Mouse (Mus musculus) embryonic facial prominence, embryonic 13.5 days (tissue): ENCODE measurements around the gene Myl4. TPM values are rescaled to one million over a fixed set of nuclear protein-coding genes. Genes with fewer than 3 reads are reported as not detected.
"Not testable (repeated sequence)": the region's sequence is repeated elsewhere in the genome, so short reads cannot be mapped to it uniquely, and the experiment has no call there.

Source experiments
- ATAC-seq: fragments of 200-750 bp; cut with Nextera tagmentation; 2 replicates; pipeline ENCODE4 v1.8.0; 2017; ENCODE audit warnings: low read depth; ENCODE audit not compliant: insufficient number of reproducible peaks, insufficient read depth, low FRiP score, low TSS enrichment
- H3K27ac ChIP-seq: fragments of 300-500 bp; sonication (generic); 2 replicates; pipeline ENCODE4 v1.5.1; 2015; ENCODE audit warnings: moderate library complexity, mild to moderate bottlenecking, inconsistent platforms
- H3K27me3 ChIP-seq: fragments of 300-500 bp; sonication (generic); 2 replicates; pipeline ENCODE4 v1.6.1; 2015; ENCODE audit warnings: mild to moderate bottlenecking, inconsistent platforms
- H3K36me3 ChIP-seq: fragments of 300-500 bp; sonication (generic); 2 replicates; pipeline ENCODE4 v1.6.1; 2015; ENCODE audit warnings: mild to moderate bottlenecking, inconsistent platforms
- H3K4me1 ChIP-seq: fragments of 300-500 bp; sonication (generic); 2 replicates; pipeline ENCODE4 v1.6.1; 2015; ENCODE audit warnings: inconsistent platforms
- H3K4me2 ChIP-seq: fragments of 300-500 bp; sonication (generic); 2 replicates; pipeline ENCODE4 v1.6.1; 2015; ENCODE audit warnings: moderate library complexity, mild to moderate bottlenecking, inconsistent platforms
- H3K4me3 ChIP-seq: fragments of 300-500 bp; sonication (generic); 2 replicates; pipeline ENCODE4 v1.5.1; 2015; ENCODE audit warnings: mild to moderate bottlenecking, inconsistent platforms
- H3K9ac ChIP-seq: fragments of 300-500 bp; sonication (generic); 2 replicates; pipeline ENCODE4 v1.6.1; 2015; ENCODE audit warnings: mild to moderate bottlenecking, inconsistent platforms
- H3K9me3 ChIP-seq: fragments of 300-500 bp; sonication (generic); 2 replicates; pipeline ENCODE4 v1.6.1; 2016; ENCODE audit warnings: inconsistent platforms
- WGBS: fragments of 180-500 bp; shearing (Covaris S2); methylation state at CpG from one replicate; pipeline ENCODE4 v1.1.7; 2015; ENCODE audit warnings: mixed read lengths; 5-methylcytosine and 5-hydroxymethylcytosine counted together
- polyA plus RNA-seq: library from polyadenylated mRNA; unstranded; fragments of >200 nt; fragmentation: Nextera tagmentation; extraction: Ambion mirVana; gene quantifications from 2 replicates; pipeline ENCODE4 v1.2.1, GENCODE M21; 2015

Gene Myl4
- polyA plus RNA-seq, 1 experiment from 2014 or later: 18.0 TPM

- H3K36me3 ChIP-seq, H3K4me1 ChIP-seq, H3K27ac ChIP-seq, H3K9me3 ChIP-seq, ATAC-seq: not testable (repeated sequence)
- H3K4me2 ChIP-seq: peak overlapping the region; percentile 67
- H3K4me3 ChIP-seq: peak overlapping the region; percentile 40
- H3K27me3 ChIP-seq: peaks cover 28% of the 10 kb centered on the region
- H3K9ac ChIP-seq: peak overlapping the region; percentile 62
- 4% methylated on average over 28 of the region's 28 CpGs for WGBS
Observed at GRCm38 (mm10) chr11:104571373-104571772, 20.9 kb downstream of the Myl4 start.

GRCm38 (mm10) chr11:104572091-104572490 is 21.6 kb downstream of the Myl4 start:
- Histone ChIP-seq H3K4me2 (no peak overlapping the region), H3K27ac (no peak overlapping the region), H3K9me3 (no peaks in the 10 kb centered on the region), H3K4me3 (no peak overlapping the region), H3K9ac (no peak overlapping the region), H3K4me1 (no peaks in the 10 kb centered on the region), H3K27me3 (peaks cover 32% of the 10 kb centered on the region), H3K36me3 (no peaks in the 10 kb centered on the region)
- 53% methylated on average over 7 of the region's 7 CpGs for WGBS
- no peak for ATAC-seq

GRCm38 (mm10) chr11:104572566-104572965 is 22.1 kb downstream of the Myl4 start:
- H3K9ac ChIP-seq: no peak overlapping the region
- no peaks in the 10 kb centered on the region for H3K36me3 ChIP-seq
- 58% methylated on average over 2 of the region's 2 CpGs for WGBS
- no peaks in the 10 kb centered on the region for H3K9me3 ChIP-seq
- H3K27me3 ChIP-seq: peaks cover 34% of the 10 kb centered on the region
- H3K27ac ChIP-seq: no peak overlapping the region
- H3K4me1 ChIP-seq: no peaks in the 10 kb centered on the region
- ATAC-seq: no peak
- H3K4me2 ChIP-seq: no peak overlapping the region
- H3K4me3 ChIP-seq: no peak overlapping the region

- no peak overlapping the region for H3K4me3 ChIP-seq
- WGBS: 39% methylated on average over 10 of the region's 10 CpGs
- H3K9me3 ChIP-seq: no peaks in the 10 kb centered on the region
- H3K4me1 ChIP-seq: peaks cover 7% of the 10 kb centered on the region
- no peak overlapping the region for H3K27ac ChIP-seq
- H3K27me3 ChIP-seq: peaks cover 20% of the 10 kb centered on the region
- no peak overlapping the region for H3K4me2 ChIP-seq
- no peaks in the 10 kb centered on the region for H3K36me3 ChIP-seq
- no peak overlapping the region for H3K9ac ChIP-seq
- ATAC-seq: no peak
Observed at GRCm38 (mm10) chr11:104576772-104577612, 26.5 kb downstream of the Myl4 start.

GRCm38 (mm10) chr11:104578074-104578473 is 27.6 kb downstream of the Myl4 start:
- Histone ChIP-seq H3K36me3 (no peaks in the 10 kb centered on the region), H3K4me3 (no peak overlapping the region), H3K4me1 (peaks cover 11% of the 10 kb centered on the region), H3K27ac (no peak overlapping the region), H3K27me3 (peaks cover 10% of the 10 kb centered on the region), H3K4me2 (no peak overlapping the region), H3K9me3 (no peaks in the 10 kb centered on the region), H3K9ac (no peak overlapping the region)
- ATAC-seq: no peak
- 39% methylated on average over 5 of the region's 5 CpGs for WGBS

DNA sequence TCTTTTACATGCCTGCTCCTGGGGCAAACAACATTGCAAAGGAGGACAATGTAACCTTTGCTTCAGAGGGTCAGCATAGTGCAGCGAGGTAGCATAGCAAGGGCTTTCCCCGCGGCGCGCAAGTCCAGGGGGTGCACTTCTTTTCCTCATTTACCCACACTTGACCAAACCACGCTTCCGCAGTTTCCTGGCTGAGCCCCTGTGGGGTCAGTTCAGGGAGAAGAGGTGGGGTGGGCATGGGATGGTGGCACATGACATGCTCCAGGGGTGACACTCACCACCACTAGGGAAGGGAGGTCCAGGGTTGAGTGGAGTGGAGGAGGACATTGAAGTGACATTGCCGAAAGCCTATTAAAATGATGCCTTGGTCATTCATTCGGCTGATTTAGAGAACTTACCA is 28.6 kb downstream of the Myl4 start:
- Histone ChIP-seq H3K36me3 (no peaks in the 10 kb centered on the region), H3K27ac (no peak overlapping the region), H3K9ac (no peak overlapping the region), H3K27me3 (peaks cover 8% of the 10 kb centered on the region), H3K9me3 (no peaks in the 10 kb centered on the region), H3K4me3 (no peak overlapping the region), H3K4me2 (no peak overlapping the region), H3K4me1 (peaks cover 11% of the 10 kb centered on the region)
- no peak for ATAC-seq
- 89% methylated on average over 9 of the region's 9 CpGs for WGBS

DNA sequence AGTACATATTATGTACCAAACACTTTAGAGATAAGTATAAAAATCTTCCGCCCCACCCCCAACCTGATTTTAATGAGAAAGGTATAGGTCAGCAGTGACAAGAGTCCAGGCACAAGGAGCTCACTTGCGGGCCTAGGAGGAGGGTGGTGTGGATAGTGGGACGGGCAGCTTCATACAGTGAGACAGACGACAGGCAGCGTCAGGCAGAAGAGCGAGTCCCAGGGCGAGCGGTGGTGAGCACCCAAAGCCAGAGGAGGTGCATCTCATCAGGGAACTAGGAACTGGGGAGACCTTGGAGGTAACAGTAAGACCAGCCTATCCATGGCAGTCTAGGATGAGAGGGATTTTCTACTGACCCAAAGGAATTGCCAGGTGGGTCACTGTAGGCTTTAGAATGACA is 29.1 kb downstream of the Myl4 start:
- Histone ChIP-seq H3K4me2 (no peak overlapping the region), H3K4me1 (peaks cover 11% of the 10 kb centered on the region), H3K9ac (no peak overlapping the region), H3K4me3 (no peak overlapping the region), H3K27ac (no peak overlapping the region), H3K9me3 (no peaks in the 10 kb centered on the region), H3K36me3 (no peaks in the 10 kb centered on the region), H3K27me3 (peaks cover 8% of the 10 kb centered on the region)
- 93% methylated on average over 8 of the region's 8 CpGs for WGBS
- ATAC-seq: no peak

DNA sequence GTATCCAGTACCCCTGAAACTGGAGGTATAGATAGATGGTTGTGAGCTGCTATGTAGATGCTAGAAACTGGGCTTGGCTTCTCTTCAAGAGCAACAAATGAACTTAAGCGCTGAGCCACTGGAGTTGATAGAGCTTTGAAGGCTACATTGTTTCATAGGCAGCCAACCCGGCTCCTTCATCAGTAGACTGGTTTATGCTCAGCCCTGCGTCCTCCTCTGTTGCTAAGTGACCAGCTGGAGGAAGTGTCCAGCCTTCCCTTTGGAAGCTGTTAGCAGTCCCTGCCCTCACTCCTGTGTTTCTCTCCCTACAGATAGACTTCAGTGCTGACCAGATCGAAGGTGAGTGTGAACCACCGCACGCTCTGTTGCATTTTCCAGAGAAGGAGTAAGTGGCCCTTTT is 29.6 kb downstream of the Myl4 start:
- Histone ChIP-seq H3K36me3 (no peaks in the 10 kb centered on the region), H3K4me2 (no peak overlapping the region), H3K9me3 (no peaks in the 10 kb centered on the region), H3K4me3 (no peak overlapping the region), H3K4me1 (peaks cover 11% of the 10 kb centered on the region), H3K9ac (no peak overlapping the region), H3K27ac (no peak overlapping the region), H3K27me3 (peaks cover 8% of the 10 kb centered on the region)
- 73% methylated on average over 6 of the region's 6 CpGs for WGBS
- no peak for ATAC-seq

DNA sequence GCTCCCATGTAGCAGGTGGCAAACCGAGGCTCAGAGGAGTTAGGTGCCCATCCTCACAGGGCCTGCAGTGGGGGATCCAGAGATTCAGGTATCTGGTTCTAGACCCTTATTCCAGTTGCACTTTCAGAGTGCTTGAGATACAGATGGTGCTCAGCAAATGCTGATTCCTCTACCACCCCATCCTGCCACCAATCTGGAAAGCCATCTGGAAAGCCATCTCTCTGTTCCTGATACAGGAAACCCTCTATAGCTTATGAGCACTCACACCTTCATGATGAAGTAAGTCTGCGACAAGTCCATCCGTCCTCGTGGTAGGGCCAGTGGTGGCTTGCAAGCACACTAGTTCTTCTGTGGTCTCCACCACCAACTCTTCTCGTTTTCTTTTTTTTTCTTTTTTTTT is 30.1 kb downstream of the Myl4 start:
- no peak overlapping the region for H3K4me2 ChIP-seq
- WGBS: 94% methylated on average over 5 of the region's 5 CpGs
- no peak for ATAC-seq

DNA sequence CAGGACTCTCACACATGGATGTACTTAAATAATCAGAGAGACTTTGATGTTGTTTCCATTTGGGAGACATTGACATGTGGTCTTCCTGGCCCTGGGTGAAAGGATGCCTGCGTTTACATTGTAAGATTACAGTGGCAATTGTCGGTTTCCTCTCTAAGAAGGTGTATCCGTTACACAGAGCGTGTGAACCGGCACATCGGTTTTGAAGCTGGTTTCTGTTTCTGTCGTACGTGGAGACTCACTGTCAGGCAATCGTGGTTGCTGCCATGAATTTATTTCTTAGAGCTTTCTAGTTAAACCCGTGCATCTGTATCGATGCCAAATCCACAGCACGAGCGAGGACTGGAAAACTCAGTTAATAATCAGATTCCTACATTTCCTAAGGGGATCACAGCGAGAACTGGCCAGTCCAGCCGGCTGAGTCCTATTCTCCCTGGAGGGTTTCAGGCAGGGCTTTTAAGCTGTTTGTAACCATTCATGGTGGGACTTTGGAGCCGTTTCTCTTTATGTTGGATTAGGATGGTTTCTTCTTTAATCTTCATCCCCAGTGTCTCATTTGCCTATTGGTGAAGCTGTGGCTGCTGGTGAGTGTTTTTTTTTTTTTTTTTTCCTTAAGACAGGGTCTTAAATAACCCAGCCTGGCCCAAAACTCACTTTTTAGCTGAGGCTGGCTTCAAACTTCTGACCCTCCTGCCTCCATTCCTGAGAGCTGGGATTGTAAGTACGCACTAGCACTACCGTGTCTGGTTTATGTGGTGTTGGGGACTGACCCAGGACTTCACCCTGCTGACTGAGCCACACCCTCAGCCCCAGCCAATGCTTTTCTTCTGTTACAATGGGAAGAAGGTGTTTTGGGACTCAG is 31.2 kb downstream of the Myl4 start:
- no peak for ATAC-seq
- 23% methylated on average over 18 of the region's 18 CpGs for WGBS
- Histone ChIP-seq H3K36me3 (no peaks in the 10 kb centered on the region), H3K9me3 (no peaks in the 10 kb centered on the region), H3K4me1 (peaks cover 11% of the 10 kb centered on the region), H3K27me3 (peaks cover 6% of the 10 kb centered on the region), H3K9ac (no peak overlapping the region), H3K4me3 (peak overlapping the region; percentile 20), H3K27ac (0 out of 2 replicates have a peak overlapping the region, but pooled peaks have one; percentile 34), H3K4me2 (peak overlapping the region; percentile 44)

More for the DNA sequence above, 30.1 kb downstream of the Myl4 start:
- H3K4me3 ChIP-seq: no peak overlapping the region
- no peaks in the 10 kb centered on the region for H3K36me3 ChIP-seq
- peaks cover 11% of the 10 kb centered on the region for H3K4me1 ChIP-seq
- no peaks in the 10 kb centered on the region for H3K9me3 ChIP-seq
- peaks cover 8% of the 10 kb centered on the region for H3K27me3 ChIP-seq
- H3K9ac ChIP-seq: no peak overlapping the region
- H3K27ac ChIP-seq: no peak overlapping the region

- Histone ChIP-seq H3K36me3 (no peaks in the 10 kb centered on the region), H3K9ac (no peak overlapping the region), H3K9me3 (no peaks in the 10 kb centered on the region), H3K27ac (no peak overlapping the region), H3K4me3 (no peak overlapping the region), H3K4me1 (peaks cover 11% of the 10 kb centered on the region), H3K4me2 (no peak overlapping the region), H3K27me3 (0 out of 2 replicates have a peak, but pooled peaks cover 3% of the 10 kb centered on the region)
- 84% methylated on average over 2 of the region's 2 CpGs for WGBS
- ATAC-seq: no peak
Observed at GRCm38 (mm10) chr11:104582308-104582606, 31.8 kb downstream of the Myl4 start.
